Mouse (Mus musculus) E14TG2a.4 (cell line): ENCODE measurements around the gene 4930555G01Rik.
"Not testable (repeated sequence)": the region's sequence is repeated elsewhere in the genome, so short reads cannot be mapped to it uniquely, and the experiment has no call there.

Experiments used
- H3K27me3 ChIP-seq: 2 replicates; pipeline ENCODE4 v1.6.1; 2014; ENCODE audit warnings: low read length, control low read depth; ENCODE audit not compliant: insufficient read depth
- H3K36me3 ChIP-seq: 2 replicates; pipeline ENCODE4 v1.6.1; 2014; ENCODE audit warnings: low read length, control low read depth; ENCODE audit not compliant: insufficient read depth
- H3K4me1 ChIP-seq: replicated peaks from 2 replicates; pipeline ENCODE4 v1.6.1; 2014; ENCODE audit warnings: low read depth, low read length, control low read depth
- H3K4me3 ChIP-seq: replicated peaks from 2 replicates; pipeline ENCODE4 v1.5.1; 2014; ENCODE audit warnings: mild to moderate bottlenecking, low read length
- H3K9me3 ChIP-seq: 2 replicates; pipeline ENCODE4 v1.6.1; 2014; ENCODE audit warnings: low read length, control low read depth

Gene 4930555G01Rik

GRCm38 (mm10) chr14:5050329-5050728, at the start of gene 4930555G01Rik:
Gene 4930555G01Rik (plus strand): TSS chr14:5050629.
- H3K27me3 ChIP-seq, H3K36me3 ChIP-seq, H3K9me3 ChIP-seq, H3K4me3 ChIP-seq, H3K4me1 ChIP-seq: not testable (repeated sequence)

GRCm38 (mm10) chr14:5015591-5015990, 34.8 kb upstream of the 4930555G01Rik start, which contains the start of gene Gm3298:
Gene Gm3298 (plus strand): TSS chr14:5015891.
- H3K27me3 ChIP-seq, H3K9me3 ChIP-seq, H3K36me3 ChIP-seq, H3K4me1 ChIP-seq, H3K4me3 ChIP-seq: not testable (repeated sequence)

- not testable (repeated sequence) for H3K36me3 ChIP-seq, H3K4me3 ChIP-seq, H3K27me3 ChIP-seq, H3K4me1 ChIP-seq, H3K9me3 ChIP-seq
Measured at GRCm38 (mm10) chr14:5070611-5071490, 20.4 kb downstream of the 4930555G01Rik start, which contains the start of gene Gm8281. Gene Gm8281 (plus strand): TSS chr14:5071040.
